Mouse (Mus musculus) limb, embryonic 11.5 days (tissue): ENCODE measurements around the gene Gm7358. TPM values are rescaled to one million over a fixed set of nuclear protein-coding genes. Genes with fewer than 3 reads are reported as not detected.

Source experiments
- polyA plus RNA-seq: library from polyadenylated mRNA; unstranded; fragments of >200 nt; fragmentation: Nextera tagmentation; extraction: Ambion mirVana; gene quantifications from 2 replicates; pipeline ENCODE4 v1.2.1, GENCODE M21; 2014

Gm7358 gene
- polyA plus RNA-seq, 1 experiment from 2014 or later, result not detected

Other genes starting within 250 kb of the Gm7358 start
- not detected in 2 replicates for gene Gm7168, start 111.2 kb downstream of the Gm7358 start, polyA plus RNA-seq
- not detected in 2 replicates for gene Gm7356, start 55.8 kb downstream of the Gm7358 start, polyA plus RNA-seq
- gene Dact2, start 144.8 kb upstream of the Gm7358 start, polyA plus RNA-seq, result 1.1 and 1.3 TPM in 2 replicates
- gene Smoc2, start 220.0 kb upstream of the Gm7358 start, polyA plus RNA-seq, result 37.0 and 39.8 TPM in 2 replicates